Mouse (Mus musculus): Measurements from ENCODE around the gene Rbpms2.

Rbpms2 gene

DNA sequence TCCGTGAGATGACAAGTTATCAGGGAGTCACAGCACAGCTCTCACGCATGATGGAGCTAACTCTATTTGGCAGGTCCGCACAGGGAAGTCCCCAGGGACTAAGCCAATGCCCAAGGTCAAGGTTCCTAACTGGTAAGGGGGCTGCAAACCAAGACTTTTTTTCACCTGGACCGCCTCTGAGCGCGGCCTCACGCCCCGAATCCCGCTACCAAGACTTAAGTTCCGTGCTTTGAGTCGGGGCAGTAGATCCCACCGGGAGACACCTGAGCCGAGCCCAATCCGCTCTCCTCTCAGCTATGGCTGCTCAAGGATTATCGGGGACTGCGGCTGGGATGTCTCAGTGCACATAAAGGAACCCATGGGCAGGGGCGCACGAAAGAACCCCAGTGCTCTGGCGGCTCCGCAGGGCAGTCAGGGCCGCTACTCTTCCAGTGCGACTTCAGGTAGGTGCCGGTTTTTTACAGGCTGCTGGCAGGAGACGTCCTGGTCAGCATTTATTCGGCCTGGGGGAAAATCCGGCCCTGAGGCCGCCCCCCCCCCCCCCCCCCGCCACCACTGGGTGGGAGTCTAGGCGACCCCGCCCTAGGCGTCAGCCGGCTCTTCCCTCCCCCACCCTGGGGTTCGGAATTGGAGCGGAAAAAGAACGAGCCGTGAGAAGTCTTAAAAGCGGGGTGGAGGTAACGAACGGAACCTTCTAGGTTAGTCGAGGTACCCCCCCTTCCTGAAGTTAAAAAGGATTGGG is at the start of gene Rbpms2:
Gene Rbpms2, plus strand, starts transcription at position 624 of the 742 bp plus-strand sequence.
- in situ Hi-C loops (cut with MboI, MseI) = no loop called here

DNA sequence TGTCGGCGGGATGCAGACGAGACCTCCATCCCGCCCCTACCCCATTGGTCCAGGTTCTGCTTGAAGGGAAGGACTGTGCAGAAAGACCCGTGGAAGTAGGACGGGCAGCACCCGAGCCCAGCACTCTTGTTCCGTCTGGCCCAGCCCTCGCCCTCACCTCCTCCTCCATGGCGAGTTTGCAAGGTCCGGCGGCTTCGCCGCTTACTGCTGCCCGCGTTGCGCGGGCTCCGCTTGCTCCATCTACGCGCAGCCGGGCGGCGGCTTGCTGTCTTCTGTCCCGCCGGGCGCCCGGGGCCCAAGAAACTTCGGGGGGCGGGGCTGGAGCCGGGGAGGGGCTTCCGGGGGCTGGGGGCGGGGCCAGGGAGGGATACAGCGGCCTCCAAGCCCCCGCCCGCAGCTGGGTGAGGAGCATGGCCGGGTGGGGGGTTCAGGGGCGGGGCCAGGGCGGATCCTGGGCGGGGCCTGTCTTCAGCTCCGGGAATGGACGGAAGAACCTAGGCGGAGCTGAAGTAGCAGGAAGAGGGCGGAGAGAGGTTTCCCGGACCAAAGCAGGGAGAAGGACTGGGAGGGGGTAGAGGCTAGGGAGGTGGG is 49.6 kb upstream of the Rbpms2 start, which contains the start of gene Plekho2:
Gene Plekho2, minus strand, starts transcription at position 260 of the 591 bp plus-strand sequence.
- in situ Hi-C loops (cut with MboI, MseI) = no loop called here

DNA sequence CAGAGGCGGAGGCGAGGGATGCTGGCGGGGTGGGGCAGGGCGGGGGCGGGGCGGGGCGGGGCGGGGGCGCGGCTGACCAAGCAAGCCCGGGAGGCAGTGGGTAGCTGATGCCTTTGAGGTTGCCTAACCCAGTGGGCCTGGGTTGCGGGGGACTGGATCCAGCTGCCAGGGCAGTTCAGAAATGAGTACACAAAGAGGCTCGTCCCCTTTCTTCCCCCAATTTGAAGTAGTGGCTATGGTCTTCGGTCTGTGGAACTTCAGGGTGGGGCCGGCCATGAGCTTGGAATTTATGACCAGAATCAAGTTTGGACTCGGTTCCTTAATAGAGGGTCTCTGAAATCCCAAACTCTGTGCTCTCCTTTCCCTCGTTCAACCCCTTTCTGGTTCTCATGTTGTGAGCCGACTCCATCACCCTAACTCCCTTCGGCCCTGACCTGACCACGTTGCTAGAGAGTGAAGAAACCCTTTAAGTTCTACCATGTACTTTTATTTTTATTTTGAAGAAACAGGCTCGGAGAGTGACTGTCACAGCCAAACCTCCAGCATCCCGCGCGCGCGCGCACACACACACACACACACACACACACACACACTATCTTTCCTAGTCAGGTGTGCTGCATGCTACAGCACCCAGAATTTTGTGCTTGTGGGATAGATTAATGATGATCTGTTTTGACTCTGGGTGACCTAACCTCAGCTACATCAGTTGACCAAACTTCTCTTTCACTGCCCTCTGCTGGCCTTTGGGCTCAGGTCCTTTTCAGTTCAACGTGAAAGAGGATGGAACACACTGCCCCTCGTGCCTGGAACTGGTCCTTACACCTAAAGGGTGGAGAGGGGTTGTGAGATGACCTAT is 48.8 kb upstream of the Rbpms2 start:
- in situ Hi-C loops (cut with MboI, MseI) = no loop called here

DNA sequence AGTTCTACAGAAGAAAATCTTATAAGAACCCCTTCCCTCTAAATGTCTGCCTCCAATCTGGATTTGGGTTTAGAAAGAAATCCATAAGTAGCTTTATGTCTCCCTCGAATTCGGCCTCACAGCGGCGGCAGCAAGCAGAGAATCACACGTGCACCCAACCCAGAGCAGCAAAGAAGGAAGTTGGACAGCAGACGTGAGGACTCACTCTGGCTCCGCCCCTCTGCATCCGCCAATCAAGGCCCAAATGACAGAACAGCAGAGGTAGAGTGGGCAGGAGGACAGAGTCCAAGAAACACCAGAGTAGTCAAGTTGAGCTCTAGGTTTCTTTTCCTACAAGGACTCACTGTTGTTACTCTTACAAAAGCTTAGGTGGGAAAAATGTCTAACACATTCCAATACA is 46.4 kb upstream of the Rbpms2 start:
- in situ Hi-C loops (cut with MboI, MseI) = no loop called here

DNA sequence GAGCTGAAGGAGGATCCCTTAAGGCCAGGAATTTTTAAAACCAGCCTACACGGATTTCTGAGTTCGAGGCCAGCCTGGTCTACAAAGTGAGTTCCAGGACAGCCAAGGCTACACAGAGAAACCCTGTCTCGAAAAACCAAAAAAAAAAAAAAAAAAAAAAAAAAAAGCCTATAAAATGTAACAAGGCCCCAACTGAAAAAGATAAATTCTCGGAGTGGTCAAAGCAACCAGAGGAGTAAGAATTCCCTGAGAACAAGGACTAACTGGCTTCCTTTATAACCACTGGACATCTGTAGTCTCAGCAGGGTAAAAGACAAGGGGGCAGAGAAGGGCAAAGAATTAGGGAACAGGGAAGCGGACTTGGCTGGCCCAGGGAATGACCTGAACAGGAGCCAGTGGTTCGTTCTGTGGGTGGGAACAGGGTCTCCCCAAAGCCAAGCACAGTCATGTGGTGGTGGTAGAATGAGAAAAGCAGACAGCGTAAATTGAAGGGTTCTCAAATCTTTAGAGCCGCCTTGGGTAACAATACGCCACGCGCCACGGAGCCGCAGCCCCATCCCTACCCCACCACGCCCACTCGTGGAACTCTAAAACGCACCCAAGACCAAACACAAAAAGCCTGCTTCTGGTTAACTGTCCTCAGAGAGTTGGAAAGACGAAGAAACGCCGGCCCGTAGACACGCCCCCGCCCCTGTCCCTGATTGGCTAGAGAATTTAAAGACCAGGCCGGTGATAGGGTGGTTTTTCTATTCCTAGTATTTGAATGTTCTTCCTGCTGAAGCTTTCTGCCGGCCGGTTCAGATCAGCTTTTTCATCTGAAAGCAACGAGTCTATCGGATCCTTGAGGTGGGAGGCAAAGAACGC is 42.8 kb upstream of the Rbpms2 start, which contains the start of gene Pif1:
Gene Pif1, plus strand, starts transcription at position 755 of the 864 bp plus-strand sequence.
- in situ Hi-C loops (cut with MboI, MseI) = loop anchor here (5.0 kb wide), 1 partner anchor 64 kb away; the partner anchor contains the start of gene Ankdd1a

DNA sequence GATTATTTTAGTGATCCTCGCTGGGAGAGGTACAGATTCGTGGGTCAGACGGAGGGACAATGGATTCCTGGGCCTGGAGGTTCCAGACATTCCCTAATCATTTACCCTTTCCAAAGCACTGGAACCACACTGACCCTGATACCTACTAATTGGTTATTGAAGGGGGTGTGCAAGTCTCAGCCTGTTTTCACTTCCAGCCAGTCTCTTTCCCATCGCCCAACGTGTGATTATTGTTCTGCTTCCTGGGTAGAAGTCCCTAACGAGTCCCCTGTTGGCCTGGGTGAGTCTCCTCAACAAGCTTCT is 42.2 kb upstream of the Rbpms2 start:
- in situ Hi-C loops (cut with MboI, MseI) = loop anchor here (5.0 kb wide), 1 partner anchor 65 kb away; the partner anchor contains the start of gene Ankdd1a

DNA sequence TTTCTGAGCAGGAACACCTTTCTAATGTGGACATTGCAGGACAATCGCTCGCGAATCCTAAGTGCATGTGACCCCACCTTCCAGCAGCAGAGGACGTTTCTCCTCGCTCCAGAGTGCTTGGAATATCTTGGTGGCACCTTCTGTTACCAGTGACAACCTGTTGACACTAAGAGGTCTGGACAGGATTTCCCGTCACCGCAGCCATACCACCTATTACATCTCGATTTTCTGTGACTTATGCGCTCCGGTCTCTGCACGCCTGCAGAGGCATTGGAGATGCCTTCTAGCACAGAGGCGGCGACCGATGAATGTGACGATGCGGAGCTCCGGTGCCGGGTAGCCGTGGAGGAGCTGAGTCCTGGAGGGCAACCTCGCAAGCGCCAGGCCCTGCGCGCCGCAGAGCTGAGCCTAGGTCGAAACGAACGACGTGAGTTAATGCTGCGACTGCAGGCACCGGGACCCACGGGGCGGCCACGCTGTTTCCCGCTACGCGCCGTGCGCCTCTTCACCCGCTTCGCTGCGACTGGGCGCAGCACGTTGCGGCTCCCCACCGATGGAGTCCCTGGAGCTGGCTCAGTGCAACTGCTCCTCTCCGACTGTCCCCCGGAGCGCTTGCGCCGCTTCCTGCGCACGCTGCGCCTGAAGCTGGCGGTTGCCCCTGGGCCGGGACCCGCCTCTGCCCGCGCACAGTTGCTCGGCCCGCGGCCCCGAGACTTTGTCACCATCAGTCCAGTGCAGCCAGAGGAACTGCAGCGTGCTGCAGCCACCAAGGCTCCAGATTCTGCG is 41.7 kb upstream of the Rbpms2 start:
- in situ Hi-C loops (cut with MboI, MseI) = loop anchor here (5.0 kb wide), 1 partner anchor 65 kb away; the partner anchor contains the start of gene Ankdd1a

DNA sequence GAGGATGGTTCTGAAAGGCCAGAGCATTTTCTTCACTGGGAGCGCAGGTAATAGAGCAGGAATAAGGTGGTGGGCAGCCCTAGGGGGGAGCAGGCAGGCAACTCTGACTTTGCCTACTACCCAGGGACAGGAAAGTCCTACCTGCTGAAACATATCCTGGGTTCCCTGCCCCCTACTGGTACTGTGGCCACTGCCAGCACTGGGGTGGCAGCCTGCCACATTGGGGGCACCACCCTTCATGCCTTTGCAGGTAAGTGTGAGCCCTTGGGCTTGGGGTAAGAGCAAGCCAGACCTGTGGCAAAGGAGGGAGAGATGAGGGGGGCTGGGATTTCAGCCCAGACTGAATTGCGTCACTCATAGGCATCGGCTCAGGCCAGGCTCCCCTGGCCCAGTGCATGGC is 40.4 kb upstream of the Rbpms2 start:
- in situ Hi-C loops (cut with MboI, MseI) = loop anchor here (5.0 kb wide), 1 partner anchor 67 kb away; the partner anchor contains the start of gene Ankdd1a

DNA sequence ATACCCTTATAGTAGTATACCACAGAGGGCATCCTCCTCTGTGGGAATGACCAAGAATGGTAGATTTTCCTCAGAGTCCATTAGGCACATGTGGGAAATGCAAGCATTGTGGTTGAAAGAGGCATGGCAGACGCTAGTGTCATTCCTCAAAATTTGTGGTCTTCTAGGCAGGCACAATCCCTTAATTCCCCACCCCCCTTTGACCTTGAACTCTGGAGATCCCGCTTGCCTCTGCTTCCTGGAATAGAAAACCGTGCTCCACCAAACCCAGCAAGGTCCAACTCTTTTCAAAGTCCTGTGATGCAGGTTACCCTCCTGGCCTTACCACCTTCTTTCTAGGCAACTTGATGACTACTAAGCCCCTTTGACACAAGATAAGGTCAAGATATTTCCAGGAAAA is 36.7 kb upstream of the Rbpms2 start:
- in situ Hi-C loops (cut with MboI, MseI) = no loop called here

DNA sequence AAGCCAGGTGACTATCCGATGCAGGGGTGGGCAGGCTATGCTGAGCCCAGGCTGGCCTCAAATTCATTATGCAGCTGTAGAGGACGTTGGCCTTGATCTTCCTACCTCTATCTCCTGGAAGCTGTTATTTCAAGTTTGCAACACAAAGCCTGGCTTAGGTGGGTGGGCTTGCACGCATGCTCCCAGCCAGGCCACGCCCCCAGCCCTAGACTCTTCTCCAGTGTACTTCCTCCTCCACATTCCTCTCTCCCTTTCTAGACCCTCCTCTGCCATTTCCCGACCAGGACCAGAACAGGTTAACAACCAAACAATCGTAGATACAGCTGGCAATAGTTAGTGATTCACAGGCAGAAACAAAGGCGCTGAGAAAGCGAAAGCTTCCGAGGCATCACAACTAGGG is 35.9 kb upstream of the Rbpms2 start:
- in situ Hi-C loops (cut with MboI, MseI) = no loop called here

DNA sequence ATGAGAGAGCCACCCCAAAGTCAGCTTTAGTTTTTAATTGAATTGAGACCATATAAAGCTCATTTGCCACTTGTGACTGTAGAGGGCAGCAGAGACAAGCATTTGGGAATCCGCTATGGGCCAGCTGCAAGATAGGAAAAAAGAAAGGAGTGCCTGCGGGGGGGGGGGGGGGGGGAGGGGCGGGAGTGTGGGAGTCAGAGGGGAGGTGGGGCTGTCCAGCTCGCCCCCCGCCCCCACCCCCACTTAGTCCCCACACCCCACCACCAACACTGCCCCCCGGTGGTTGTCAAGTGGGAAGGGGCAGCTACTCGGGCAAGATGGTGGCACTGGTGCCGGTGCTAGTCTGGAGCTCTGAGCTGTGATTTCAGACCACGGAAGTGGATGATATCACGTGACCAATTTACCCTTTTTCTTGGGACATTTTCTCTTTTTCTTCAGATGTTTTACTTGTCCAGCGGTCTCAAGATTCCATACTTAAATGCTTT is 30.6 kb upstream of the Rbpms2 start:
- in situ Hi-C loops (cut with MboI, MseI) = no loop called here

DNA sequence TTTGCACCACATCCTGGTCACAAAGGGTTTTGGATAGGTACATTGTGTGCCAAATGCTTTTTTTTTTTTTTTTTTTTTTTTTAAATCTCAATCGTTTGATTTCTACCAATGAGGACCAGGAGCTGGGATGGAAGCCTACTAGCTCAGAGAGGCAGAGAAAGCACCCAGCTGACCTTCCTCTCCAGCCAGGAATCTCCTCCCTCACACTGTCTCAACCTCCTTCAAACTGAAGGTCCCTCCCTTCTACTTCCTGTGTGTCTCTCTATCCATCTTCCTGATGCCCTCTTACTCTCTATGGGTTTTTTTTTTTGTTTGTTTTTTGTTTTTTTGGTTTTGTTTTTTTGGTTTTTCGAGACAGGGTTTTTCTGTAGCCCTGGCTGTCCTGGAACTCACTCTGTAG is 28.5 kb upstream of the Rbpms2 start:
- in situ Hi-C loops (cut with MboI, MseI) = loop anchor here (10.0 kb wide), 1 partner anchor 64 kb away; the partner anchor contains the start of gene Oaz2

DNA sequence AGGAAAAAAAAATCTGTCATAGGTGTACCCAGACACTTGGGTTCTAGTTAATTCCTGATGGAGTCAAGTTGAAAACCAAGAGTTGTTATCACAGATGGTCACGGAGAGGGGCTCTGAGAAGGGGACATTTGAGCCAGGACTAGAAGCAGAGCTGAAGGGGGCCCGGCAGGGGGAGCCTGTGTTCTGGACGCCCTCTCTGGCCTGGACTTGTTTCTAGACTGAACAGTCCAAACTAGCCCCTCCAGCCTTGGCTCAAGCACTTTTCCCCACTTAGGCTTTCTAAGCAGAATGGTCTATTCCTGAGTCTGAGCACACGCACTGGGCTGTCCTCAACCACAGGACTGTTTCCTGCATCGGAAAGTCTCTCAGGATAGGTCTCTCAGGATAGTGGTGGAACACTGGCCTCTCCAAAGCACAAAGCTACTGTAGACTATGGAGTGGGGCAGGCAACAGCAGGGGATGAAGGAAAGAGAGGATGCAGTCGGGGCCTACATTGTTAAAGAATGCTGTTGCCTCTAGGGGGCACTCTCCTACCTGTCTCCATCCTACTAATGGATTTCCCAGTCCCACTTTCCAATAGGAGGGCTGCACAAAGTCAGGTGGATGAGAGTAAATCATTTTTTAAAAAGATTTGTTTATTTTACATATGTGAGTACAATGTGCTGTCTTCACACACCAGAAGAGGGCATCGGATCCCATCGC is 25.9 kb upstream of the Rbpms2 start:
- in situ Hi-C loops (cut with MboI, MseI) = loop anchor here (10.0 kb wide), 1 partner anchor 61 kb away; the partner anchor contains the start of gene Oaz2

DNA sequence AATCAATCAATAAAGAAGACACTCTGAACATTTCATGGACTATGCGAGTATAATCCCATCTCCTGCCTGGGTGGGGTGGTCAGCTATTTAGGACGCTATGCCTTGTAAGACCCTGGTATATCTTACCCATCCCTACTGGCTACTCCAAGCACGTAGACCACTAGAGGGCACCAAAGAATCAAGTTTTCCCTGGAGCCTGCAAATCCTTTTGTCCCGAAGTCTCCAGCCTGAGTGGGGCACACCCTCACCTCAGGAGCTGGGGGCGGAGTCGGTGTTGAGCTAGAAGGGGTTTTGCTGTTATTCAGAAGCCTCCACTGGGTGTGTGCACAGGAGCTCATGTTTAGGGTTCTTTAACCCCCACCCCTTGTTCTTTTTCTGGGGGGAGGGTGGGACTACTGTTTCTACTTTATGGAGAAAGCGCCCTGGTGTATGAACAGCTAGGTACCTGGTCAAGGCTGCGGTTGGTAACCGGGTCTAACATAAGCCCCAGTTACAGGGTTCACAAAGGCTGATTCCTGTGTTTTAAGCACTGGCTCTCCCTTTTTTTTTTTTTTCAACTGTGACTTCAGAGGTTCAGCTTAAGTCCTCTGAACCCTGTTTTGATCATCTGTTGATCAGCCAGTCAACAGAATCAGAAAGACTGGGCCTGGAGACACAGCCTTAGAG is 23.8 kb upstream of the Rbpms2 start:
- in situ Hi-C loops (cut with MboI, MseI) = loop anchor here (10.0 kb wide), 1 partner anchor 59 kb away; the partner anchor contains the start of gene Oaz2

DNA sequence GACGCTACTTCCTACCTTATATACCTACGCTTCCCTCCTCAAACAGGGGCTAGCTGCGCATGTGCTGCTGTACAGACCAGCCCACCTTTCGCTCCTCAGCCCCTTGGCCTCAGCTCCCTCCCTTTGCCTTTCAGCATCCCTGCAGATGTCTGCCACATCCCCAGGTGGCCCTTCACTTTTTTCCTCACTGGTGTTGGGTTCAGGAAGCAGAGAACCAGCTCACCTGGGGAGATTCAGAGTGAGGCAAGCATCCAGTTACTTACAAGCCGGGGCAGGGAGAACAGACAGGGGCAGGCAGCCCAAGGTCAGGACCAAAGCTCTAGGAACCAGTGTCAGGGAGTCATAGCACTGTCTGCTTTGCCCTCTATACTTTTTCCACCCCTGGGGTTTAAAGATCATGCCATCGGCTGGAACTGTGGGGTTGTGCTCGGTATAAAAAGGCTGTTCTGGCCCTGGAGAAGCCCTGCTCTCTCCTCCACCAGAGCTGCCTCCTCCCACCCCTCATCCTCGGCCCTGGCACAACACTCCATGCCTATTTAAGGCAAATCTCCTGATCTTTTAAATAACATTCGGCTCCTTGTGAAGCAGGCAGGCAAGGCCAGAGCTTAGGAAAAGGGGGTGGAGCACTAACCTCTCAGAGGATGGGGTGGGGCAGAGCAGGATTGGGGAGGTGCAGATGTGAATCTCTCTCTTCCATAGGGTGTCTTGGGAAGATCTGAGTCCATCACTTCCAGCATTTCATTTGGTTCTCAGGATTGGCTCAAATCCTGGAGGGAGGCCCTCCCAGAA is 22.9 kb upstream of the Rbpms2 start:
- in situ Hi-C loops (cut with MboI, MseI) = loop anchor here (10.0 kb wide), 1 partner anchor 58 kb away; the partner anchor contains the start of gene Oaz2

DNA sequence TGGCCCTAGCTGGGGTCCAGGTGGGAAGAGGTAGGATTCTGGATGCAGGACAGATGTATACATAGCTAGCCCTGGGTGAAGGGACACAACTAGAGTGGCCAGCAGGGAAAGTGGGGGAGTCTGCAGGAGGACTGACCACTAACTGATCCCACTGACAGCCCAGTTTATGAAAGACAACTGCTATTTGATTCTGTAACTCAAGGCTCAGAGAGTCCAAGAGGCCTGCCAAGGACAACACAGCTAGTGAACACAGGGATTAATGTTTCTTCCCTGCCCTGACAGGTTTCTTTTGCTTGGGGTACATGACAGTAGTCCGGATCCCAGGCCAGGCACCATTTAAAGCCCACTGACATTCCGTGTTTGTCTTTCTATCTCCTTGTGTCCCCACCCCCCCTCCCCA is 22.3 kb upstream of the Rbpms2 start:
- in situ Hi-C loops (cut with MboI, MseI) = loop anchor here (10.0 kb wide), 1 partner anchor 58 kb away; the partner anchor contains the start of gene Oaz2

DNA sequence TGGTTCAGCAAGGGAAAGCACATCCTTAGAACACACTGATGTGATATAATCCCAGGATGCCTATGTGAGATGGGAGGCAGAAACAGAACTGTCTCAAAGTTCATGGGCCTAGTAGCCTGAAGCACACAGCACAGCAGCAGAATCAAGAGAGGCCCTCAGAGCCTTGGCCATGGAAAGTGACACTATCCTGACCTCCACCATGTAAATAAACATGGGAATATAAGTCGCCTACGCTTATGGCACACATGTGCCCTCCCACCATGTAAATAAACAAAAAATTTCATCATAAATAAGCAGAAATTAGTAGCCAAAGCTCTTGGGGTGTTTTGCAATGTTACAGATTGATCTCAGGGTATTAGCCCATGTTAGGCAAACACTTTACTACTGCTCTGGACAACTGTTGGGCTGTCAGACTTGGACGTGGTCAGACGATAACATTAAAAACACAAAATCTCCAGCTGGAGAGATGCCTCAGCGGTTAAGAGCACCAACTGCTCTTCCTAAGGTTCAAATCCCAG is 17.4 kb upstream of the Rbpms2 start:
- in situ Hi-C loops (cut with MboI, MseI) = no loop called here

DNA sequence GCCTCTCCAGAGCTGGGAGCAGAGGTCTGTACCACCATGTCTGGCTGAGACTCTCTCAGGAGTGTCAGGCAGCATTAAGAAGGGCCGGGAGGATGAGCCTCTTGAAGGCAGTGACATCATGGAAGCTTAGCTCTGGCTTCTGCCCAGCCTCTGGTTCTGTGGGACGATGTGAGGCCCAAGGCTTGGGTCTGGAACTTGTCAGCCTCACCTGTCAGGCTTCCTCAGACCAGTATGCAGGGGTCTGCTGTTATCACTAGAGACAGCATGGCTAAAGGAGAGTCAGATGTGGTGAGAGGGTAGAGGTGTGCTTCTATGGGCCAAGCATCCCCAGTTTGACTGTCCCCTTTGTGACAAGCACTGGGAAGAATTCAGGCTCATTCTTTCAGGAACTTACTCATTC is 16.4 kb upstream of the Rbpms2 start:
- in situ Hi-C loops (cut with MboI, MseI) = no loop called here
